Mouse (Mus musculus) common myeloid progenitor, adult 5-6 weeks (primary cell): ENCODE results near the gene Cygb. TPM values are rescaled to one million over a fixed set of nuclear protein-coding genes. Genes with fewer than 3 reads are reported as not detected.

ENCODE experiments used
- ATAC-seq: replicated peaks from 2 replicates; pipeline ENCODE4 v1.8.0; 2016; ENCODE audit warnings: low read depth, mild to moderate bottlenecking, moderate TSS enrichment, inconsistent platforms; ENCODE audit not compliant: poor library complexity, severe bottlenecking
- total RNA-seq: library from RNA; stranded (forward); fragments of 200-1000, 187-1606 nt; gene quantifications from 2 replicates; pipeline ENCODE4 v1.2.3, GENCODE M21; 2017

The Cygb gene
- total RNA-seq, 1 experiment from 2014 or later, result not detected

- ATAC-seq, result no peak
These were observed 5.0 kb upstream of the Cygb start for GRCm38 (mm10) chr11:116659027-116659621.

- no peak for ATAC-seq
These were observed 4.1 kb upstream of the Cygb start for GRCm38 (mm10) chr11:116658238-116658637.

GRCm38 (mm10) chr11:116657311-116658223 lies 3.5 kb upstream of the Cygb start:
- peak; percentile 91 for ATAC-seq

GRCm38 (mm10) chr11:116656348-116657191 lies 2.5 kb upstream of the Cygb start:
- no peak for ATAC-seq

- ATAC-seq, result no peak
These were observed 348 bp downstream of the Cygb start for GRCm38 (mm10) chr11:116653709-116654221.

- ATAC-seq, result no peak
These were observed 879 bp downstream of the Cygb start, which contains the start of gene Prcd for GRCm38 (mm10) chr11:116653234-116653633. Gene Prcd, plus strand, starts transcription at chr11:116653534.

GRCm38 (mm10) chr11:116652330-116653098 lies 1.6 kb downstream of the Cygb start:
- ATAC-seq, result no peak

- no peak for ATAC-seq
These were observed 2.8 kb downstream of the Cygb start for GRCm38 (mm10) chr11:116651339-116651738.

GRCm38 (mm10) chr11:116650811-116651210 lies 3.3 kb downstream of the Cygb start:
- no peak for ATAC-seq

GRCm38 (mm10) chr11:116649711-116650337 lies 4.3 kb downstream of the Cygb start:
- ATAC-seq, result no peak

GRCm38 (mm10) chr11:116648976-116649375 lies 5.1 kb downstream of the Cygb start:
- ATAC-seq, result no peak

GRCm38 (mm10) chr11:116648213-116648921 lies 5.7 kb downstream of the Cygb start:
- ATAC-seq, result no peak

- ATAC-seq, result peak; percentile 23; the same call in 1 of the 2 replicates
These were observed 6.6 kb downstream of the Cygb start for GRCm38 (mm10) chr11:116647340-116647991.

- ATAC-seq, result no peak
These were observed 7.3 kb downstream of the Cygb start for GRCm38 (mm10) chr11:116646771-116647170.

- no peak for ATAC-seq
These were observed 8.0 kb downstream of the Cygb start for GRCm38 (mm10) chr11:116646136-116646535.

GRCm38 (mm10) chr11:116645446-116646110 lies 8.5 kb downstream of the Cygb start:
- ATAC-seq, result no peak
